Mouse (Mus musculus) testis, adult 2 months (tissue): ENCODE measurements around the gene 1110051M20Rik.

Source experiments
- CTCF ChIP-seq: fragments of 200-500 bp; IDR thresholded peaks from 2 replicates; pipeline ENCODE4 v1.5.1; 2012; ENCODE audit warnings: low read depth, mild to moderate bottlenecking, inconsistent platforms, low read length, moderate library complexity; ENCODE audit not compliant: control insufficient read depth, insufficient read depth, insufficient replicate concordance
- POLR2A ChIP-seq: fragments of 200-500 bp; IDR thresholded peaks from 2 replicates; pipeline ENCODE4 v1.6.1; 2012; ENCODE audit warnings: low read depth, mild to moderate bottlenecking, inconsistent platforms, low read length, moderate library complexity; ENCODE audit not compliant: control insufficient read depth

GRCm38 (mm10) chr2:91424061-91424720 is 20.3 kb downstream of the 1110051M20Rik start:
- TF ChIP-seq CTCF (no peak), POLR2A (no peak)
